Mouse (Mus musculus) ovary, postnatal 14 days (tissue): ENCODE results near the gene Mzf1.
"Not testable (repeated sequence)": the region's sequence is repeated elsewhere in the genome, so short reads cannot be mapped to it uniquely, and the experiment has no call there.

Experiments used
- DNase-seq: peaks from one replicate; pipeline ENCODE4 v3.0.0; 2022; ENCODE audit warnings: low spot score

The Mzf1 gene

DNA sequence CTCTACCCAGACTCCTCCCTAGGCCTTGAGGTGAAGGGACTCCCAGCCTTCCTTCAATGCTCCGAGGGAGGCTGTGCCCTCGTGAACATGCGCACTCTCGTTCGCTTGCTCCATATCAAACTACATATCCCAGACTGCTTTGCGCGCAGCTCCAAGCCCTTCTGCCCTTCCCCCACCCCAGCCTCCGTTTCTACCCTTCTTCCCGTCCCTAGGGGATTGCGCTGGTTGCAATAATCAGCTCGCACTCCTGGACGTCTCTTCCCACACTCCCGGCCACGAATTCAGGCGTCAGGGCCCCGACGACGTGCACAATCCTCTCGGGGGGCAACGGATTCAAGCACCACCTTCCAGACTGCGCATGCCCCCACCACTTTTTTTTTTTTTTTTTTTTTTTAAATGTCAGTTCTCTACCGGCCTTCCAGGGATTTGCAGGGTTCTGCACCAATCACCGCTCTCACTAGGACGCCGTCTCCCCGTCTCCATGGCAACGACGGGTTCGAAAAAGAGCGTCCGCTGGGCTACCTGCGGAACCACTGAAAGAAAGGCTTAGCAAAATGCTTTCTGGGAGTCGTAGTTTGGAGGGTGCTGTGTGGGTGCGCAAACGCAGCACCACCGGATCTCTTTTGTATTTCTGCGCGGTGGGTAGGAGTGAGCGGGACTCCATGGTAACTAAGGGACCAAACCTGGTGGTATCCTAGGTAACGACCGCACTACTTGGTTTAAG, at the start of gene Mzf1:
Mzf1 (minus strand) TSS at position 478 of the 724 bp plus-strand sequence.
- DNase-seq: peak; percentile 82

DNA sequence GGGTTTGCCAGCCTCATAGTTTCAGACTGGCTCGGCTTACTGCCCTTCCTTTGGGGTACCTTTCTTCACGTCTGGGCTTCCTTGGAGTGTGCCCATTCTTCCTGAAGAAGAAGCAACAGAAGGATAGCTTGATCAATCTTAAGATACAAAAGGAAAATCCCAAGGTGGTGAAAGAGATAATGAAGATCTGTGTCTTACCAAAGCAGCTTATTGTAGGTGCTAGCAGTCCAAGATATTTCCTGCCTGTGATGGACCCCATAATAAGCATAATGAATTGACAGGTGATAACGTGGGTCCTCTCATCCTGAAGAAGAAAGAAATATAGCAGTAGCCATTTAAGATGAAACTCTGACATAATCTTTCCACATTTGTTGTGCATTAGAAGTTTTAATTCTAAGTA, 40.5 kb upstream of the Mzf1 start, which contains the start of gene Vmn1r85:
Vmn1r85 (minus strand) TSS at position 101 of the 400 bp plus-strand sequence.
- no peak for DNase-seq

DNA sequence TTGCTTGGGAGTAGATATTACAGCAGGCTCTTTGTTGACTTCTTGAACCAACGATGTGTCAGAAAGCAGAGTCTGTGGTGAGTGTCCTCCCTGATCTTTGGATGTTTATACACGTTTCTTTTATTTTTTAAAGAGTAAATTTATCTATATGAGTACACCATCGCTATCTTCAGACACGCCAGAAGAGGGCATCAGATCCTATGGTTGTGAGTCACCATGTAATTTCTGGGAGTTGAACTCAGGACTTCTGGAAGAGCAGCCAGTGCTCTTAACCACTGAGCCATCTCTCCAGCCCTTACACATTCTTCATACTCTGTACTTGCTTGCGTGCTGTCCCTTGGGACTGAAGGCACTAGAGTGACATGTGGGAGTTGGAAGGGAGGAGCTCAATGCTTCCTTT, 17.7 kb upstream of the Mzf1 start:
- no peak for DNase-seq

- not testable (repeated sequence) for DNase-seq
Measured at GRCm38 (mm10) chr7:13063399-13063798, 8.8 kb upstream of the Mzf1 start.

DNA sequence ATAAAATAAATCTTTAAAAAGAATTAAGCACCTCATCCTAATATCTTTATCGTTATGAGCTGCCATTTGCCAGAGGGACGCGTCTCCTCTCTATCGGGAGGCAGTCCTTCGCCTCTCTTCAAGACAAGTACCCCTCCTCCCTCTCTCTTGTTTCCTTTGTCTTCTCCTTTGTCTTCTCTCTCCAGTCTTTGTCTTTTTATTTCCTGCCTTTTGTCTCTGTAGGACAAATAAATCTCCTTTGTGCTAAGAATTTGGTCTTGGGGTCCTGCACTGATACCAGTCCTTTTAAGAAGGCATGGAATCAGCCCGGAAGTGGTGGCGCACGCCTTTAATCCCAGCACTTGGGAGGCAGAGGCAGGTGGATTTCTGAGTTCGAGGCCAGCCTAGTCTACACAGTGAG, 5.0 kb upstream of the Mzf1 start:
- DNase-seq: no peak

DNA sequence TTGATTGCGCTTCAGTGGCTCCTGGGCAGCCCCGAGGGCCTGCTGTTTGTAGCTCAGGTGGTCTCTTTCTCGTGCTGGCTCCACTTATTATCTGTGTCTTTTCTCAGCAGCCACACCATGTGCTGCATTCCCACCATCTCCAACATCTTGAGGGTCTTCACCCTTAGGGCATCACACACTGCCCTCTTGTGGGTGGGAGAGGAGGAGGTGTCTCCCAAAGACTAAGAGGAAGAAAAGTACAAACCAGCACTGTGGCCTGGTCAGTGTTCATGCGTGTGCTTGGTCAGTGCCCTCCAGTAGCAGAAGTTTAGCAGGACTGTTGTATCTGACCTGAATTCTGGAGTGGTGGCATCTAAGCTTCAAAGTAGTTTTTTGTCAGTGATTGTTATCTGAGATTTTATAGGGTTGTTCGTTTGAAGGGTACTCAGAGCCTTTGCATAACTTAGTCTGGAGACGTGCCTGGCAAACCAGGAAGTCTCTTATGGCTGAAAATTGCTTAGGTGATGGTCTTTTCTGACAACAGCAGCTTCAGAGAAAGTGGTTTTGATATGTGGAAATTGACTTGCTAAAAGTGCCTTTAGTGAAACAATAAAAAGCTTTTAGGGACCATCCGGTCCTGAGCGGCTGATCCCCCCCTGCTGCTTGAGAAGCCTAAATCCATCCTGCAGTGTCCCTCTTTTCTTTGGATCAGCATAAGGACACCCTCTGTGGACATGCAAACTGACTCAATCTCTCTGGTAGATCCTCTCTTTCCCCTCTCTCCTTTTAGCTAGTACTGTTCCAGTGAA, 2.5 kb upstream of the Mzf1 start:
- no peak for DNase-seq

GRCm38 (mm10) chr7:13053961-13054286, 640 bp downstream of the Mzf1 start:
- DNase-seq: no peak

DNA sequence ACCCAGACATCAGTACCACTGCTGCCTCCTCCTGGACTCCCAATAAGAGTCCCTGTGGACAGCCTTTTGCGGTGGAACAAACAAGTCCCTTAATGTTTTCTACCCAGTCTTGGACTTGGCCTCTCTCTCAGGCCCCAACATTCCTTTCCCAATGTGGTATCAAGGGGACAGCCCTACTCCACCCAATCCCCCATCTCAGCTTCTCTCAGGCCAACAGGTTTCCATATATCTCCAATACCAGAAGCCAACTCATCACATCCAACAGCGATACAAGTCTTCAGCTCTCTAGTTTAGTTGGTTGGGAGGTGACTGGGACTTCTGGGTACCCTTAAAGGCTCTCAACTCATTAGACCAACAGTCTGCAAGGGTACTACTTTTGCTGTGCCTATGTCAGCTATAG, 1.1 kb downstream of the Mzf1 start:
- no peak for DNase-seq

- no peak for DNase-seq
Measured at GRCm38 (mm10) chr7:13053001-13053400, 1.6 kb downstream of the Mzf1 start.

- DNase-seq: peak; percentile 52
Measured at GRCm38 (mm10) chr7:13046084-13046483, 8.5 kb downstream of the Mzf1 start.

GRCm38 (mm10) chr7:13044254-13044625, 10.3 kb downstream of the Mzf1 start:
- DNase-seq: no peak

- no peak for DNase-seq
Measured at GRCm38 (mm10) chr7:13043445-13044253, 10.9 kb downstream of the Mzf1 start.

DNA sequence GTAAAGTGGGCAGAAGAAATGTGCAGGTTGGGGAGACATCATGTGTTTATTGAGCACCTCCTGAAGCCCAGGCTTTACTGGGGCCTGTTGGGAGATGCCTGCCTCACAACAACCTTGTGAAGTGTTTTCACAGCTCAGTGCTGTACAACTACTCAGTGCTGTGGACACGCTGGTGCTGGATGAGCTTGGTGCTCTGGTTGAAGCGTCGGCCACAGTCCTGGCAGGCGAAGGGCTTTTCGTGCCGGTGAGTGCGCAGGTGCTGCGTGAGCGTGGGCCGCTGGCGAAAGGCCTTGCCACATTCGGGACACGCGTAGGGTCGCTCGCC, 11.5 kb downstream of the Mzf1 start:
- no peak for DNase-seq

GRCm38 (mm10) chr7:13042511-13042910, 12.1 kb downstream of the Mzf1 start:
- no peak for DNase-seq

DNA sequence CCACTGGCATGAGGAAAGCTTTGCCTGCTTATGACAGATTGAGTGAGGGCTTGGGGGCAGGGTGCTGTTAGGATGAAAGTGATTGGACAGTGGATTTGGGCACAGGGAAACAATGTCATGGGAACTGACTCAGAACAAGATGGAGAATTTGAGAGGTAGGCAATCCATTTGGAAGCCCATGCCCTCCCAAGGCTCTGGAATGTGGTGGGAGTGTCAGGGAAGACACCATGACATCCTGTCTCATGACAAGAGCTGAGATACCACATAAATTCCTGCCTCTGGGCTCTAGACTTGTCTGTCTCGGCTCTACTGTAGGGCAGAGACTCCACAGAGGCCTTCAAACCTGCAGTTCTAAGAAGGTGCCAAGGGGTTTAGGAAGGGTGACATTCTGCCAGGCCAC, 13.3 kb downstream of the Mzf1 start:
- no peak for DNase-seq

DNA sequence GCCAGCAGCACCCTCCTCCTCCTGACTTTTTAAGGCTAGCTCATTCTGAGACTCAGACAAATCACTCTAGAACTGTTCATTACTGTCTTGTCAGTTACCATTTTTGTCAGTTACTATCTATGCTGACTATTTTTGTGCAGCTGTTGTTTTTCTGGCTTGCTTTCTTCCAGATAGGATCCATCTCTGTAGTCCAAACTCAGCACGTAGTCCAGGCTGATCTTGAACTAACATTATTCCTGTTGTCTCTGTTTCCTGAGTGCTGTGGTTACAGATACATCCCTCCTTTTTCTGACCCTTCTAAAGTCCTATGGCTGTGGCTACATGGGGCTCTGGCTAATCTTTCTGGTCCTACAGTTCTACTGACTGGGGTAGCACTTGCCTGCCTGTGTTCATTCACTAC, 15.4 kb downstream of the Mzf1 start:
- DNase-seq: no peak

GRCm38 (mm10) chr7:13038621-13039169, 15.9 kb downstream of the Mzf1 start:
- DNase-seq: no peak

GRCm38 (mm10) chr7:13037901-13038555, 16.5 kb downstream of the Mzf1 start, which contains the start of gene Ube2m:
Ube2m (minus strand) TSS chr7:13038275.
- peak; percentile 99 for DNase-seq

DNA sequence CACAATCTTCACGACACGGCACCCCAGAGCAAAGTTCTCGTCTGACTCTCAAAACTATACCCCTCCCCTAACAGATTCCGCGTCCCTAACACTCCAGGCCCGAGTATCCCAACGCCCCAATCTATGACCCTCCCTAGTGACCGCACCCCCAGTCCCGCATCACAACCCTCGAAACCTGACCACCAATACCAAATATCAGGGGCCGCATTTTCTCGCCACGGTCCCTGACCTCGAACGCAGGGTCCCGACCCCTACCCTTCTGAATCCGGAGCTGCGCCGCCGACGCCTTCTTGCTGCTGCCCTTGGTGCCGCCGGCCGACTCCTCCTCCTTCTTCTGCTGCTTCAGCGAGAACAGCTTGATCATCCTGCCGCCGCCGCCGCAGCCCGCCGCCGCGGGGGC, 17.2 kb downstream of the Mzf1 start:
- no peak for DNase-seq

DNA sequence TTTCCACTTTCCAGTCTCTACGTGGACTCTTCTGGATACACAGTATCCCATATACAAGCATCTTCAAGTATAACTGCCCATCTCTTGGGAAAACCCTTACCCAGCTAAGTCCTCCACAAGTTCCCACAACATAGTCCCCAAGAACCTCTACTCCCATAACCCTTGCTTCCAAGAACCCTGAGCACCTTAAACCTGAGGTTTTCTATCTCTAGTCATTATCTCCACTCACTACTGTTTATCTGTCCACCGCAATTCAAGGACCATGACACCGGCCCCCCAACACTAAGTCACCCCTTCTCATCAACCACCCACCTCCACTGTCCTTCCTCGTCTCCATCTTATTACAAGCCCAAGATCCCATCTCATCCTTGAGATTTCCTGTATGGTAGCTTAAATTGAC, 17.8 kb downstream of the Mzf1 start:
- no peak for DNase-seq

DNA sequence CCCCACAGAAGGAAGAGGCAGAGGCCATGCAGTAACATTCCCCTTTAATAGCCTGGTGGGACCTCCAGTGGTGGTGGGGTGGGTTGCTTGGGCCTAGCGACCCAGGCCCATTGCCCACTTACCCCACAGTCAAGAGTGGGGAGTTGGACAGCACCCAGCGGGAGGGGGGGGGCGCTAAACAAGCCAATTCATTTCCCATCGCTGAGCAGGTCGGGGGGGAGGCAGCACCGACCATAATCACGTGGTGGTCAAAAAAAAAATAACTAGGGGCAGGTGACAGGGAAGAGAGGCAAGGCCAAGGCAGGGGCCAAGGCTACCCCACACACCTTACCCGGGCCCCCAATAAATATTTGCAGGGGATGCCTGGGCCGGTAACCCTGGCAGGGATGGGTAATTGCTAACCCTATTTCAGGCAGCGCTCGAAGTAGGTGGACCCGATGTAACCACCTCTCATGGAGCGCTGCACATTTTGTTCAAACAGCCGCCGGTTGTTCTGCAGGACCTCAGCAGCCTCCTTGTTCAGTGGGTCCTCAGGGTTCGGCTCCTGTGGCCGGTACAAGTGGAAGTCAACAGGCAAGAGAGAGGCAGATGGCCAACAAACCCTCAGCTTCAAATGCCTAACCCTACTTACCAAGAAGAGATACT, 19.2 kb downstream of the Mzf1 start:
- no peak for DNase-seq
